Mouse (Mus musculus) heart, embryonic 11.5 days (tissue): ENCODE data around the gene Rrp15. TPM values are rescaled to one million over a fixed set of nuclear protein-coding genes. Genes with fewer than 3 reads are reported as not detected.

Source experiments
- ATAC-seq: fragments of 200-750 bp; cut with Nextera tagmentation; replicated peaks from 2 replicates; pipeline ENCODE4 v1.8.0; 2017; ENCODE audit warnings: moderate library complexity; ENCODE audit not compliant: insufficient number of reproducible peaks, low FRiP score, low TSS enrichment
- H3K27ac ChIP-seq: fragments of 300-500 bp; sonication (generic); 2 replicates; pipeline ENCODE4 v1.5.1; 2014; ENCODE audit warnings: mild to moderate bottlenecking, low read depth, low read length
- H3K27me3 ChIP-seq: fragments of 300-500 bp; sonication (generic); 2 replicates; pipeline ENCODE4 v1.6.1; 2014; ENCODE audit warnings: mild to moderate bottlenecking, low read length, mixed read lengths; ENCODE audit not compliant: control insufficient read depth, insufficient read depth
- H3K36me3 ChIP-seq: fragments of 300-500 bp; sonication (generic); 2 replicates; pipeline ENCODE4 v1.6.1; 2014; ENCODE audit warnings: mild to moderate bottlenecking, low read length, moderate library complexity, mixed read lengths; ENCODE audit not compliant: control insufficient read depth, insufficient read depth
- H3K4me1 ChIP-seq: fragments of 300-500 bp; sonication (generic); 2 replicates; pipeline ENCODE4 v1.6.1; 2014; ENCODE audit warnings: low read length; ENCODE audit not compliant: control insufficient read depth, insufficient read depth
- H3K4me2 ChIP-seq: fragments of 300-500 bp; sonication (generic); 2 replicates; pipeline ENCODE4 v1.6.1; 2014; ENCODE audit warnings: mild to moderate bottlenecking, moderate library complexity
- H3K4me3 ChIP-seq: fragments of 300-500 bp; sonication (generic); 2 replicates; pipeline ENCODE4 v1.5.1; 2014; ENCODE audit warnings: low read depth, low read length
- H3K9ac ChIP-seq: fragments of 300-500 bp; sonication (generic); 2 replicates; pipeline ENCODE4 v1.6.1; 2014; ENCODE audit warnings: mild to moderate bottlenecking, low read depth, low read length, moderate library complexity
- H3K9me3 ChIP-seq: fragments of 300-500 bp; sonication (generic); replicated peaks from 2 replicates; pipeline ENCODE4 v1.6.1; 2016; ENCODE audit warnings: low read length; ENCODE audit not compliant: control insufficient read depth
- WGBS: fragments of 180-500 bp; shearing (Covaris S2); extraction: QIAGEN DNeasy Blood & Tissue Kit; methylation state at CpG from one replicate; pipeline ENCODE4 v1.1.7; 2014; ENCODE audit not compliant: insufficient replicate concordance; 5-methylcytosine and 5-hydroxymethylcytosine counted together
- polyA plus RNA-seq: library from polyadenylated mRNA; unstranded; fragments of >200 nt; fragmentation: Nextera tagmentation; extraction: Ambion mirVana; gene quantifications from 2 replicates; pipeline ENCODE4 v1.2.1, GENCODE M21; 2014

The Rrp15 gene
- 45.6 and 49.5 TPM in 2 replicates for polyA plus RNA-seq

DNA sequence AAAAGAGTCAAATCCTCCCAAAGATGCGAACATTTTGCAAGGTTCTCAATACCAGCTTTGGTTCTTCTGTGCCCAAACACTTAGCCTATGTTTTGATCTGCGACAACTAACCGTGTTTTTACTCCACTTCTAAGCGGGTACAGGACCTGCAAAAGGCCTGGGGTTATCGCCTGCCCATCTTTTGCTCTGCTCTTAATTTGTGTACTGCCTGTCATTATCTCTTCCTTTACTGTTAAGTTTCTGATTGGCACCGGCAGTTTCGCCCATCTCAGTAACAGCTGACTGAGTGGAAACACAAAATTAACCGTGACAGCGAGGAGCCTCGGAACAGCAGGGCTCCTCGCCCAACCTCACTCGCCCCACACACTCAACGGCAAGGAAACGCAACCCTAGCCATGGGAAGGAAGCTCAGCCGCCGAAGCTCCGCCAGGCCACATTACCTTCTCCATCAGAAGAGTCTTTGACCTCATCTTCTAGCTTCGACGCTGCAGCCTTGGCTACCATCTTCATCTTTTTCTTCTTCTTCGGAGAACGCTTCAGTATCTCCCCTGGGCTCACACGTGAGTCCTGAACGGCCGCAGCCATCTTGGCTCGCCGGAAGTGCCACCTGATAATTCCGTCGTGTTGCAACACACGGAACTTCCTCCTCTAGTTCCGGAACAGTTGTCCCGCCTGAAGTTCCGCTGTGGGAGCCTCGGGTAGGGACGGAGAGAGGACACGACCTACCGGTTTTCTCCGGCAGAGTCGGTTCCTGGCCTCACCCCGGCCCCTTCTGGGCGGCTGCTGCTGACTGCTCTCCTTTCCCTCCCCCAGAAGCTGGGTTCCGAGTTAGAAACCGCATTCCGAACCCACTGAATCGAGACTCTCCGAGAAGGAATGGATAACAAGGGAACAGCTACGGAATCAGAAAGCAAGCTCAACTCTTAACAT lies at the start of gene Rrp15:
Rrp15 (minus strand) TSS at position 635 of the 930 bp plus-strand sequence.
- Histone ChIP-seq H3K27ac (peak within 1 kb of the TSS; percentile 42; the same call in 1 of the 2 replicates), H3K9me3 (no peaks in the 10 kb centered on the region), H3K36me3 (no peaks in the 10 kb centered on the region), H3K4me3 (peak within 1 kb of the TSS; percentile 91), H3K27me3 (no peaks in the 10 kb centered on the region), H3K4me1 (peaks cover 13% of the 10 kb centered on the region), H3K4me2 (peak within 1 kb of the TSS; percentile 92), H3K9ac (peak within 1 kb of the TSS; percentile 96)
- ATAC-seq = peak; percentile 74
- under 1% methylated on average over 46 of the region's 46 CpGs for WGBS

DNA sequence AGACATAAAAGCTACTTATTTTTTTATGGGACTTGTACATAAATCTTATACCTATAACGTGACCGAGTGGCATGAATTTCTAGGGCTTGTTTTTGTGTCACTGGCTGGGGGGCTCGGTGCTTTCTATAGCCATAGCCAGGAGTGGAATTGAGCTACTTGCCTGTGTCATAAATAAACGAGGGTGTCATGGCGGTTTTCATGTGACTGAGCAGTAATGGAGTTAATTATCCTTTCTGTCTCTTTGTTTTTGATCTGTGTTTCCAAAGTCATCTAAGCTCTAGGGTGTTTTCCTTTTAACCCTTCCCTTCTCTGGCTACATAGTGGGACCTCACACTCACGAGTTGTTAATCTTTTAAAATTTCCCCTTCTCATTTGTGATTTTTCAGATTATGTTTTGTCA lies 48.8 kb upstream of the Rrp15 start:
- WGBS = 73% methylated on average over 6 of the region's 6 CpGs
- H3K36me3 ChIP-seq = no peaks in the 10 kb centered on the region

DNA sequence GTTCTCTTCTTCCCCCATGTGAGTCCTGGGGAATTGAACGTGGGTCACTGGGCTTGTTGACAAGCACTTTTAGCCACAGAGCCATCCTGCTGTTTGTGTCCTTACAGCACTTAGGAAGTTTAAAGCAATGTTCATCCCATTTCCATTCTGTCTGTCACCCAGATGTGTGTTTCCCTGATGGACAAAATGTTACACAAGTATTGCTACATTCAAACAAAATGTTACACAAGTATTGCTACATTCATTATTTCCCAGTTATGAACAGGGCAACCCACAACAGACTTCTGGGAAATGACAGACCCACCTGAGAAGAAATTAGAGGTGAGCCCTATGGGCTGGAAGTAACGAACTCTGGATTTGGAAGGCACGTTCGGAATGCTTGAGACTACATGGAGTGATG lies 36.2 kb upstream of the Rrp15 start:
- H3K27ac ChIP-seq = no peak overlapping the region
- no peaks in the 10 kb centered on the region for H3K4me1 ChIP-seq
- H3K9me3 ChIP-seq = no peaks in the 10 kb centered on the region
- H3K4me2 ChIP-seq = no peak overlapping the region
- H3K9ac ChIP-seq = no peak overlapping the region
- 81% methylated on average over 4 of the region's 4 CpGs for WGBS
- no peaks in the 10 kb centered on the region for H3K36me3 ChIP-seq
- ATAC-seq = no peak
- H3K27me3 ChIP-seq = no peaks in the 10 kb centered on the region
- no peak overlapping the region for H3K4me3 ChIP-seq

More for the DNA sequence above, 48.8 kb upstream of the Rrp15 start:
- Histone ChIP-seq H3K9me3 (no peaks in the 10 kb centered on the region), H3K27ac (no peak overlapping the region), H3K4me2 (no peak overlapping the region), H3K9ac (no peak overlapping the region), H3K4me1 (no peaks in the 10 kb centered on the region), H3K4me3 (no peak overlapping the region), H3K27me3 (no peaks in the 10 kb centered on the region)
- ATAC-seq = no peak

DNA sequence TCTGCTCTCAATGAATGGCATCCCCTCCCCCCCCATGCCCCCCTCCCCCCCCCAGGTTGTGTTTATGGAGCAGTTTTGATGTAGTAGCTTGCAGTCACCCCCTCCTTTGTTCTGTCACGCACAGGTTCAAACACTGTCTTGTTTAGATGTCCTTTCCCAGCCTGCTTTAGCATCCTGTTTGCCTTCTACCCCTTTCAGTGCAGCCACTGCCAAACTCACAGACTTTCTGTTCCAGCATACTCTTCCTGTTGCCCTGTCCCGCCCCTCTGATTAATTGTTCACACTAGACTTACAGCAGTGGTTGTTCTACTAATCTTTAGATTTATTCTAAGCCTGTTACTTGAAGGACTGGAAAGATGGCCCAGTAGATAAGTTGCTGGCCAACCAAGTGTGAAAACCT lies 31.7 kb upstream of the Rrp15 start:
- Histone ChIP-seq H3K4me2 (no peak overlapping the region), H3K4me1 (no peaks in the 10 kb centered on the region), H3K27ac (no peak overlapping the region), H3K4me3 (no peak overlapping the region), H3K9me3 (no peaks in the 10 kb centered on the region), H3K27me3 (no peaks in the 10 kb centered on the region), H3K9ac (no peak overlapping the region), H3K36me3 (no peaks in the 10 kb centered on the region)
- 75% methylated on average over 2 of the region's 2 CpGs for WGBS
- no peak for ATAC-seq

DNA sequence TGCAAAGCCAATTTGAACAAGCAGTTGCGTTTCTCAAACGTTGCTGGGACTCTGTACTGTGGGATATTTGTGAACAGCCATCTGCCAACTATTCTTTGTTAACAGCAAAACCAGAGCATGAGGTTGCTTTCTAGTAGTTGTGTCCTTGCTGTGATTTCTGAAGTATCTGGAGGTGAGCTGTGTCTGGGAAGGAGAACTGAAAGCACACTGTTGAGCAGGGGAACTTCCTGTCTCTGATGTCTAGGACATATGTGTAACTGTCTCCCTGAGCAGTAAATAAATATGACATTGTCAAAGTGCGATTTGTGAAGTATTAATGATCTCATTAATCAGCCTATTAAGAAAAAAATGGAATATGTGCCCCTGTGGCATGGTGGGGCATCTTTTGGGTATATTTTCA lies 24.0 kb upstream of the Rrp15 start:
- no peaks in the 10 kb centered on the region for H3K27me3 ChIP-seq
- WGBS = 73% methylated on average over 3 of the region's 3 CpGs
- H3K9me3 ChIP-seq = no peaks in the 10 kb centered on the region
- H3K4me1 ChIP-seq = no peaks in the 10 kb centered on the region
- H3K27ac ChIP-seq = no peak overlapping the region
- no peak overlapping the region for H3K4me3 ChIP-seq
- ATAC-seq = no peak
- no peaks in the 10 kb centered on the region for H3K36me3 ChIP-seq
- H3K9ac ChIP-seq = no peak overlapping the region
- no peak overlapping the region for H3K4me2 ChIP-seq

DNA sequence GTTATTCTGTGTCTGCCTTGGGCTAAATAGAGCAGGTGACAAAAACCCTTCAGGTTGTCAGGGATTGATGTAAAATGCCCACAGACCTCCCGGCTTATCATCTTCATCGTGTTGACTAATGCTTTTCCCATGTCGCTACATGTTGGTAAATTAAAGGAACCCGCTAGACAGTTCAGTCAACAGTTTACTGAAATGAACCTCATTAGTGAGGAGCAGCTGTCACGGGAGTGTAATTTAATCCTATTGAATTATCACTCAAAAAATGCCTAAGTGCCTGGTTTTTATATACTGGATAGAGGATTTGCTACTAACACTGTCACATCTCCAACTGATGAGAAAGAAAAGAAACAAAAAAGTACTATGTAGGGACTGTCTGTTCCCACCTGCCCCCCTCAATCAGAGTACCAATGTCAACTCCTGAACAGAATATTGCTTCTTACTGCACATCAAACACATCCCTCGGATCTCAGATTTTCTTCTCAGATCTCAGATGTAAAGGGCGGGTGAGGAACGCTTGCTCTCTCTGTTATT lies 23.5 kb upstream of the Rrp15 start:
- Histone ChIP-seq H3K36me3 (no peaks in the 10 kb centered on the region), H3K4me1 (no peaks in the 10 kb centered on the region), H3K4me2 (no peak overlapping the region), H3K27me3 (no peaks in the 10 kb centered on the region), H3K27ac (no peak overlapping the region), H3K9ac (no peak overlapping the region), H3K4me3 (no peak overlapping the region), H3K9me3 (no peaks in the 10 kb centered on the region)
- WGBS = 66% methylated on average over 8 of the region's 8 CpGs
- no peak for ATAC-seq

DNA sequence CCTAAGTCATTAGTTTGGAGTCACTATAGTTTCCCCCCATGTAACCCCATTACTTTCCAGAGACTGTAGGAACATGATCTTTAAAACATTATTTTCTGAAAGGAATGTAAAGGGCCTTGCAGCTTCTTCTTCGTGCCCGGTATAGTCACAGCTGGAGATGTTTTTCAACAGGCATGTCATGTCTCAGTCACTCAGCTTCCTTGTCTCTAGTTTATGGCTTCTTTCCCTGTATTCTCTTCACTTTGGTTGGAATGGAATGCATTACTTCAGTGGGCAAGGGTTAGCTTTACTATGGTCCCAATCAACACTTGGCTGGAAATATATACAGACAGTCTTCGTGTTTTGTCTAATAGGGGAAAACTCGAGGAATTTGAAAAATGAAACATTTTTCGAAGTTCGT lies 22.8 kb upstream of the Rrp15 start:
- no peak overlapping the region for H3K27ac ChIP-seq
- H3K36me3 ChIP-seq = no peaks in the 10 kb centered on the region
- 76% methylated on average over 6 of the region's 6 CpGs for WGBS
- H3K4me1 ChIP-seq = no peaks in the 10 kb centered on the region
- H3K4me3 ChIP-seq = no peak overlapping the region
- no peak for ATAC-seq
- H3K27me3 ChIP-seq = no peaks in the 10 kb centered on the region
- H3K9me3 ChIP-seq = no peaks in the 10 kb centered on the region
- H3K4me2 ChIP-seq = no peak overlapping the region
- H3K9ac ChIP-seq = no peak overlapping the region

DNA sequence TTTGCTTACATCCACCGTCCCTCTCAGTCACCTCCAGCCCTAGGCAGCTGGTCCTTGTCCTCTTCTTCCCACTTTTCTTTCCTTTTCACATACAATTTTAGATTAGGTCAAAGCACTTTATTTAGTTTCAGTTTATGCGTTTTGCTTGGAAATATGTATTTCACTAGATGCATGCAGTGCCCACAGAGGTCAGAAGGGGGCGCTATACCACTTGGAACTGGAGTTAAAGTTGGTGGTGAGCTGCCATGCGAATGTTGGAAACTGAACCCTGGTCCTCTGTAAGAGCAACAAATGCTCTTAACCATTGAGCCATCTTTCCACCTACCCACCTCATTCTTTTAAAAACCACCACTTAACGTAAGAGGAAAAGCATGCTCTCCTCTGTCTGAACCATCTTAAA lies 21.5 kb upstream of the Rrp15 start:
- 68% methylated on average over 5 of the region's 5 CpGs for WGBS
- H3K4me3 ChIP-seq = no peak overlapping the region
- H3K27me3 ChIP-seq = no peaks in the 10 kb centered on the region
- H3K27ac ChIP-seq = no peak overlapping the region
- H3K4me1 ChIP-seq = no peaks in the 10 kb centered on the region
- no peaks in the 10 kb centered on the region for H3K9me3 ChIP-seq
- H3K9ac ChIP-seq = no peak overlapping the region
- H3K4me2 ChIP-seq = no peak overlapping the region
- ATAC-seq = no peak
- H3K36me3 ChIP-seq = no peaks in the 10 kb centered on the region
